Mouse (Mus musculus) limb, embryonic 14.5 days (tissue): ENCODE measurements at regions not wholly inside any gene's neighbourhood (a gene's known extent, or its start where the extent isn't known, plus 50 kb on each side); places are given as distances from the start of the nearest gene placed in this dataset.

Source experiments
- ATAC-seq: fragments of 200-750 bp; cut with Nextera tagmentation; 2 replicates; pipeline ENCODE4 v1.8.0; 2017; ENCODE audit warnings: low read depth, moderate number of reproducible peaks, moderate TSS enrichment; ENCODE audit not compliant: low FRiP score
- DNase-seq: peaks from one replicate; pipeline ENCODE4 v3.0.0-alpha.2; 2015; ENCODE audit warnings: low spot score
- H3K27ac ChIP-seq: fragments of 300-500 bp; sonication (generic); replicated peaks from 2 replicates; pipeline ENCODE4 v1.5.1; 2014; ENCODE audit warnings: low read depth, mild to moderate bottlenecking, low read length, moderate library complexity, mixed read lengths
- H3K27me3 ChIP-seq: fragments of 300-500 bp; sonication (generic); 2 replicates; pipeline ENCODE4 v1.6.1; 2014; ENCODE audit warnings: low read length, mixed read lengths; ENCODE audit not compliant: control insufficient read depth, insufficient read depth
- H3K36me3 ChIP-seq: fragments of 300-500 bp; sonication (generic); 2 replicates; pipeline ENCODE4 v1.6.1; 2014; ENCODE audit warnings: mild to moderate bottlenecking, low read length, moderate library complexity, mixed read lengths; ENCODE audit not compliant: control insufficient read depth, insufficient read depth
- H3K4me1 ChIP-seq: fragments of 300-500 bp; sonication (generic); 2 replicates; pipeline ENCODE4 v1.6.1; 2014; ENCODE audit warnings: antibody characterized with exemption, low read length, mixed read lengths; ENCODE audit not compliant: control insufficient read depth, insufficient read depth
- H3K4me2 ChIP-seq: fragments of 300-500 bp; sonication (generic); replicated peaks from 2 replicates; pipeline ENCODE4 v1.6.1; 2014; ENCODE audit warnings: low read depth, mild to moderate bottlenecking, low read length, moderate library complexity; ENCODE audit not compliant: severe bottlenecking
- H3K4me3 ChIP-seq: fragments of 300-500 bp; sonication (generic); replicated peaks from 2 replicates; pipeline ENCODE4 v1.5.1; 2014; ENCODE audit warnings: low read length
- H3K9ac ChIP-seq: fragments of 300-500 bp; sonication (generic); 2 replicates; pipeline ENCODE4 v1.6.1; 2014; ENCODE audit warnings: mild to moderate bottlenecking, low read depth, low read length, moderate library complexity; ENCODE audit not compliant: severe bottlenecking
- H3K9me3 ChIP-seq: fragments of 300-500 bp; sonication (generic); 2 replicates; pipeline ENCODE4 v1.6.1; 2016; ENCODE audit warnings: low read length; ENCODE audit not compliant: control insufficient read depth
- POLR2A ChIP-seq: fragments of 200-500 bp; IDR thresholded peaks from 2 replicates; pipeline ENCODE4 v1.8.0; 2012; ENCODE audit warnings: inconsistent platforms, mild to moderate bottlenecking, moderate library complexity, borderline replicate concordance; ENCODE audit not compliant: insufficient read depth, insufficient read length; ENCODE audit errors: extremely low read depth
- WGBS: fragments of 180-500 bp; shearing (Covaris S2); extraction: QIAGEN DNeasy Blood & Tissue Kit; methylation state at CpG from one replicate; pipeline ENCODE4 v1.1.7; 2014; 5-methylcytosine and 5-hydroxymethylcytosine counted together

- H3K4me1 ChIP-seq = no peaks in the 10 kb centered on the region
- 70% methylated on average over 5 of the region's 5 CpGs for WGBS
- no peaks in the 10 kb centered on the region for H3K9me3 ChIP-seq
- H3K4me2 ChIP-seq = no peak overlapping the region
- H3K27ac ChIP-seq = no peak overlapping the region
- no peaks in the 10 kb centered on the region for H3K36me3 ChIP-seq
- H3K9ac ChIP-seq = no peak overlapping the region
- ATAC-seq = no peak
- TF ChIP-seq POLR2A = no peak
- no peak overlapping the region for H3K4me3 ChIP-seq
- DNase-seq = no peak
- H3K27me3 ChIP-seq = no peaks in the 10 kb centered on the region
These were observed 127.4 kb upstream of the Cpeb2 start for GRCm38 (mm10) chr5:43105528-43105927.

DNA sequence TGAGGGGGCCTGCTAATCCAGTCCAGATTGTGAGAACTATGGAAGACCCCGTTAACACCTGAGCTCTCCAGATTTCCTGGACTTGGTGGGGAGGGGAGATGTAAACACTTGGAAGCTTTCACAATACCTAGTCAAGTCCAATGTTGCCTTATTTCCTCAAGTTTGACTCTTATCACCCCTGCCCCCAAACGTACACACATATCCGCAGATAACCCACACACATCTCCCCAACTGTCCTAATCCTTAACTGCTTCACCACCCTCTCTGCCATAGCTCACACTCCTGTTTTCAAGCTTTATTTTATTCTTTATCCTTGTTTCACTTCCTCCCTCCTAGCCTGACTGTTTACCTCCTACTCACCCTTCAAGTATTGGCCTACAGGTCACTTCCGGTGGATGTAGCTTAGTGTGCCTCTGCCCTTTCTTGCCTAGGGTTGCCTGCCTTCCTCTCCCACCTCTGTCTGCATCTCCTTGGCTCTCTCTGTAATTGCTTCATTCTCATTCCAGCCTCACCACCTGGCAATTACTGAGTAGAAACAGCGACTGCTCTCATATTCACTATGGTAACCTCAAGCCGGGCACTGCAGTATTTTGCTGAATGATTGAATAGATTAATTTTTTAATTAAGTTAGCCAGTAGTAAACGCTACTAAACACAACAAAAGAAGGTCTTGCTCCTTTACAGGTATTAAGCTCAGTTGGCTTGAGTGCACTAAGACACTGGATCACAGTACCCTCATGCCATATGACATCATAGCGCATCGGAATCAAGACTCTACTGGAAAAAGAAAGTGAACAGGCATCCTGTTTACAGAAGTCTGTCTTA, 125.3 kb upstream of the Cpeb2 start:
- 73% methylated on average over 9 of the region's 9 CpGs for WGBS
- H3K27me3 ChIP-seq = no peaks in the 10 kb centered on the region
- no peak for DNase-seq
- ATAC-seq = no peak
- no peaks in the 10 kb centered on the region for H3K9me3 ChIP-seq
- no peak overlapping the region for H3K4me3 ChIP-seq
- H3K4me2 ChIP-seq = no peak overlapping the region
- no peak for TF ChIP-seq POLR2A
- no peak overlapping the region for H3K27ac ChIP-seq
- H3K36me3 ChIP-seq = no peaks in the 10 kb centered on the region
- no peak overlapping the region for H3K9ac ChIP-seq
- H3K4me1 ChIP-seq = no peaks in the 10 kb centered on the region

DNA sequence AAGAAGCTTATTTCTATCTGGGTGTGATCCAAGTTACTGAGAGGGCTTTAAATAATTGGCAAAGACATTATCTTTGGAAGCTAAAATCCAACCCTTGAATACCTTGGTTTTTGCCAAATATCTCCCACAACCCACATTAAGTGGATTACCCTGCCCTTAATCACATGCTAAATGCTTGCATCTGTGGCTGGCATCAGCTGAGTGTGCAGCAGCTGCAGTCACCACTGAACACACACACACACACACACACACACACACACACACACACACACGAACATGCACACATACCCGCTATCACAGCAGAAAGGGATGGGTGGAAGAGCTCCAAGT, 124.7 kb upstream of the Cpeb2 start:
- TF ChIP-seq POLR2A = no peak
- Histone ChIP-seq H3K4me3 (no peak overlapping the region), H3K9me3 (no peaks in the 10 kb centered on the region), H3K4me2 (no peak overlapping the region), H3K27me3 (no peaks in the 10 kb centered on the region), H3K4me1 (no peaks in the 10 kb centered on the region), H3K27ac (no peak overlapping the region), H3K36me3 (no peaks in the 10 kb centered on the region), H3K9ac (no peak overlapping the region)
- 80% methylated on average over 2 of the region's 2 CpGs for WGBS
- no peak for ATAC-seq
- no peak for DNase-seq

- DNase-seq = no peak
- Histone ChIP-seq H3K27ac (no peak overlapping the region), H3K36me3 (no peaks in the 10 kb centered on the region), H3K4me3 (no peak overlapping the region), H3K4me1 (no peaks in the 10 kb centered on the region), H3K9me3 (no peaks in the 10 kb centered on the region), H3K9ac (no peak overlapping the region), H3K27me3 (no peaks in the 10 kb centered on the region), H3K4me2 (no peak overlapping the region)
- WGBS = 74% methylated on average over 5 of the region's 5 CpGs
- no peak for ATAC-seq
- no peak for TF ChIP-seq POLR2A
These were observed 122.8 kb upstream of the Cpeb2 start for GRCm38 (mm10) chr5:43110122-43110521.

- no peaks in the 10 kb centered on the region for H3K9me3 ChIP-seq
- 41% methylated on average over 2 of the region's 2 CpGs for WGBS
- H3K4me3 ChIP-seq = no peak overlapping the region
- ATAC-seq (no peak), DNase-seq (no peak)
- H3K36me3 ChIP-seq = no peaks in the 10 kb centered on the region
- no peak for TF ChIP-seq POLR2A
- no peak overlapping the region for H3K9ac ChIP-seq
- H3K27me3 ChIP-seq = no peaks in the 10 kb centered on the region
- H3K4me2 ChIP-seq = no peak overlapping the region
- no peaks in the 10 kb centered on the region for H3K4me1 ChIP-seq
- no peak overlapping the region for H3K27ac ChIP-seq
These were observed 121.2 kb upstream of the Cpeb2 start for GRCm38 (mm10) chr5:43111740-43112139.
